Mouse (Mus musculus) frontal cortex, postnatal 10 days (tissue): Measurements from ENCODE around the gene Olfr829.
"Not testable (repeated sequence)": the region's sequence is repeated elsewhere in the genome, so short reads cannot be mapped to it uniquely, and the experiment has no call there.

Experiments used
- DNase-seq, 2 experiments: peaks; one replicate each; pipeline ENCODE4 v3.0.0; 2022; ENCODE audit warnings: low spot score in 2 of 2, mixed read lengths in 1 of 2

Olfr829 gene

DNA sequence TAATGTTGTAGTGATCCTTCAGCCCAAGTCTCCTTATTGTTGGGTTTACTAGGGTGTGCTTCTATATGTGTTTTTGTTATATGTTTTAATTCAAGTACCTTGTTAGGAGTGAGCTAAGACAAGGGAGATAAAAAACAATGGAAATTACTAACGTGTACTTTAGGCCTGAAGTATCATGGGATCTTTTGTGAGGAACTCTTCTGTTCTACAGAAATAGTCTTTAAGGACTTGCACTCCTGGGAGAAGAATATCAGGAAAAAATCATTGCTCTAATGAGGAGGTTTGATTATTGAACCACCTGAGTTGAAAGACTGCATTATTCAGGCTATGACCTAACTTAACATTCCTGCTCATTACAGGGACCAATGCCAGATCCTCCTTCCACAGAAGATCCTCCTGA lies at the start of gene Olfr829:
TSS of gene Olfr829 (plus strand) at position 301 of the 400 bp plus-strand sequence.
- no peak for DNase-seq

DNA sequence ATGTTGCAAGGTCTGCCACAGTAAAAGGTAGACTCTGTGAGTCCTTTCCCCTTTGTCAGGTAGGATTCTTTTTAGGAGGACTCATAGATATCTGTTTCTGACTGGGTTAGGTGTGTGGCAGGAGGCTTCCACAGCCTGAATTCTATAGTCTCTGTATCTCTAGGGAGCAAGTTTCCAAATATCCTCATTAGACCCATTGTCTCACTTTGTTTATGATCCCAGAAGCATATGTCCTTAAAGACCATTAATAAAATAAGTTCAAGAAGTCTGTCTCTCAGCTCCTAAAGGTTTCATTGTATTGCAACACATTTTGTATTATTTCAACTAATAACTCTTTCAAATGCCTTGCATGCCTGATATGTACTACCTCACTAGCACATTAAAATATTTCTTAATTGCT lies 35.3 kb upstream of the Olfr829 start, which contains the start of gene Olfr828:
TSS of gene Olfr828 (minus strand) at position 101 of the 400 bp plus-strand sequence.
- DNase-seq = no peak

DNA sequence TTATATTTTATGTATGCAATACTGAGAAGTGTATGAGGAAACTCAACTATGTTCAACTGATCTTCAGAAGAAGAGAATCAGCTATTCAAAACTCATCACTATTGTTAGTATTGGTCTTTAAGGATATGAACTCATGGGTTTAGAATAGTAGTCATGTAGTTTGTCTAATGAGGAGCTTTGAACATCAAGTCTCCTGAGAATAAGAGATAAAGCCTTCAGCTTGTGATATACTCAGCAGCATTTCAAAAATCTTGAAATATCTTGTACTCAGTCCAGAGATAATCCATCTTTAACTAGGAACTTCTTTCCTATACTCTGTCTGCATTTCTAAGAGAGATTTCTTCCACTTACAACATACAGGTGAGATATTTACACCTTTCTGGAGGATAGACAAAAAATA lies 19.7 kb downstream of the Olfr829 start, which contains the start of gene Olfr830:
TSS of gene Olfr830 (plus strand) at position 301 of the 400 bp plus-strand sequence.
- DNase-seq = no peak

DNA sequence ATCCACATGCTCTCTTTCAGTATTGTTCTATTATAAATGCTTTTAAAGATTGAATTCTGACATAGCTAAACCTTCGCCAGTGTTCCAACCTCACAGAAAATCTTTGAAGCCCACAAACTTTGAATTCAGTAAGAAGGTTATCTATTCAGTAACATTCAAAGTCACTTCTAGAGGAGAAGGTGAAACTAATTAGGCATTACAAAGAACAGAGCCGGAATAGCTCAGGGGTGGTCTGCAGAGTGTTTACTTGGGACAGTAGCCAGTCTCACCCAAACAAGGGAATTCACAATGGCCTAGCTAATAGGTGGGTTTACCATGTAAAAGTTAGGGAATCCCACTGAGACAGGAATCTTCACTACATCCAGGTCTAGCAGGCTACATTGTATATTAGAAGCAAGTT lies 53.0 kb downstream of the Olfr829 start:
- not testable (repeated sequence) for DNase-seq
